Mouse (Mus musculus): ENCODE data around the gene Zfp229. TPM values are rescaled to one million over a fixed set of nuclear protein-coding genes. Genes with fewer than 3 reads are reported as not detected.
"Not testable (repeated sequence)": the region's sequence is repeated elsewhere in the genome, so short reads cannot be mapped to it uniquely, and the experiment has no call there.

Zfp229 gene
- polyA plus RNA-seq, 1 experiment = 5.0 TPM

GRCm38 (mm10) chr17:21733529-21734031, 3.0 kb downstream of the Zfp229 start:
- peaks cover 5% of the 10 kb centered on the region; the same call in 1 of the 2 replicates for H3K4me1 ChIP-seq (ENCODE audit: control insufficient read depth, insufficient read depth, low read length)
- no peak overlapping the region; the same call in 1 of the 2 replicates for H3K27ac ChIP-seq (ENCODE audit: insufficient read depth, low read depth, low read length)
- H3K4me3 ChIP-seq (ENCODE audit: insufficient read depth, low read length) = peak overlapping the region; percentile 69
- TF ChIP-seq CTCF (IDR thresholded peaks at IDR 0.05; ENCODE audit: low read depth, low read length) = no peak
- TF ChIP-seq POLR2A (IDR thresholded peaks at IDR 0.05; ENCODE audit: borderline replicate concordance, low read depth, low read length) = no peak

DNA sequence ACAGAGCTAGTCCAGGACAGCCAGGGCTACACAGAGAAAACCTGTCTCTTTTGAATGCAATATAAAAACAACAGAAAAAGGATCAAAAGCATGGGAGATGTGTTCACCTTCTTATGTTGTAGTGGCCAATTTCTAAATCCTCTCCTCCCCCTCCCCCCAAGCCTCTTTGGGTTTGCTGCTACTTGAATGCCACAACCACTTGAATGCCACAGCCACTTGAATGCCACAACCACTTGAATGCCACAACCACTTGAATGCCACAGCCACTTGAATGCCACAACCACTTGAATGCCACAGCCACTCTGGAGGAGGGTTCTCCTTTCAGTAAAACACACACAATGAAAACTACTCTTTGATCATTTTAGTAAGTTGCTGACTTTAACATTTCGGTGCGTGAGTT, 22.2 kb downstream of the Zfp229 start:
- H3K4me3 ChIP-seq (ENCODE audit: insufficient read depth, low read length) = no peak overlapping the region
- TF ChIP-seq POLR2A (IDR thresholded peaks at IDR 0.05; ENCODE audit: borderline replicate concordance, low read depth, low read length) (no peak), CTCF (IDR thresholded peaks at IDR 0.05; ENCODE audit: low read depth, low read length) (no peak)

GRCm38 (mm10) chr17:21753342-21754208, 23.0 kb downstream of the Zfp229 start:
- TF ChIP-seq CTCF (IDR thresholded peaks at IDR 0.05; ENCODE audit: low read depth, low read length) = no peak
- TF ChIP-seq POLR2A (IDR thresholded peaks at IDR 0.05; ENCODE audit: borderline replicate concordance, low read depth, low read length) = no peak
- Histone ChIP-seq H3K27ac (ENCODE audit: insufficient read depth, low read depth, low read length) (no peak overlapping the region), H3K4me1 (ENCODE audit: control insufficient read depth, insufficient read depth, low read length) (no peaks in the 10 kb centered on the region), H3K4me3 (ENCODE audit: insufficient read depth, low read length) (no peak overlapping the region)

More for the DNA sequence above, 22.2 kb downstream of the Zfp229 start:
- no peak overlapping the region for H3K27ac ChIP-seq (ENCODE audit: insufficient read depth, low read depth, low read length)
- H3K4me1 ChIP-seq (ENCODE audit: control insufficient read depth, insufficient read depth, low read length) = no peaks in the 10 kb centered on the region

GRCm38 (mm10) chr17:21770336-21770735, 39.7 kb downstream of the Zfp229 start:
- H3K27ac ChIP-seq (ENCODE audit: insufficient read depth, low read depth, low read length) = no peak overlapping the region
- H3K4me3 ChIP-seq (ENCODE audit: insufficient read depth, low read length) = no peak overlapping the region
- TF ChIP-seq POLR2A (IDR thresholded peaks at IDR 0.05; ENCODE audit: borderline replicate concordance, low read depth, low read length) (no peak), CTCF (IDR thresholded peaks at IDR 0.05; ENCODE audit: low read depth, low read length) (no peak)
- H3K4me1 ChIP-seq (ENCODE audit: control insufficient read depth, insufficient read depth, low read length) = no peaks in the 10 kb centered on the region

DNA sequence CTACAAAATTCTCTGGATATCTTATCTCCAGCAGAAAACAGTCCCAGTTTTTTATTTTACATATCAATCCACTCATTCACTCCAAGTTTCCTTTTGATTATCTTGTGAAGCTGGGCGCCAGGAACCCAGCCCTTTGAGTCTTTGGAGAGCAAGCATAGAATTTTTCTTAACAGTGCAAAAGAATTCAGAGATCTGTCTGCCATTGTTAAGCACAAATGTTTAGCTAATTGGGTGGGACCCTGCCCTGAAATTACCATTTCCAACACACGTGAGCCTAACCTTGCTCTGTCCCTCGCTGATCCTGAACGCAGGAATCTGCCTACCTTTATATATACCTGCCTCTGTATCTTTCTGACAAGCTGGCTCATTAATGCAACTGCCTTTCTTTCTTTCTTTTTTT, 61.7 kb downstream of the Zfp229 start:
- no peak overlapping the region for H3K4me3 ChIP-seq (ENCODE audit: insufficient read depth, low read length)
- TF ChIP-seq POLR2A (IDR thresholded peaks at IDR 0.05; ENCODE audit: borderline replicate concordance, low read depth, low read length) = no peak
- no peak for TF ChIP-seq CTCF (IDR thresholded peaks at IDR 0.05; ENCODE audit: low read depth, low read length)
- H3K27ac ChIP-seq (ENCODE audit: insufficient read depth, low read depth, low read length) = no peak overlapping the region
- H3K4me1 ChIP-seq (ENCODE audit: control insufficient read depth, insufficient read depth, low read length) = no peaks in the 10 kb centered on the region

DNA sequence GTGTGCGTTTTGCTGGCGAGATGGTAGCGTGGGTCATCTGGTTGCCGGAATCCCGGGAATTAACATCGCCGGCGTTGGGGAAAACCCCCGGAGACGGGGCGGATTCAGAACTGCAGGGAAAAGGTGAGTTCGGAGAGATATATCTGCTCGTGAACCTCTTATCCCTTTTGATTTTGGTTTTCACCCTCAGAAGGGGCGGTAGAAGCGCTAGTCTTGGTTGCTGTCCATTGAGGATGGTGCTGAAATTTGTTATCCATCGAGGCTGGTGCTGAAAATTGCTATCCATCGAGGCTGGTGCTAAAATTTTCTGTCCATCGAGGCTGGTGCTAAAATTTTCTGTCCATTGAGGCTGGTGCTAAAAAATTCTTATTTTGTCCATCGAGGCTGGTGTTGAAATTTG, 70.8 kb downstream of the Zfp229 start:
- H3K27ac ChIP-seq (ENCODE audit: insufficient read depth, low read depth, low read length); H3K4me1 ChIP-seq (ENCODE audit: control insufficient read depth, insufficient read depth, low read length); H3K4me3 ChIP-seq (ENCODE audit: insufficient read depth, low read length): not testable (repeated sequence)

Other genes starting within 250 kb of the Zfp229 start
- gene Zfp53, start 241.8 kb upstream of the Zfp229 start, polyA plus RNA-seq (2012; ENCODE audit: insufficient read depth, insufficient read length, missing spikeins) = 13.5 and 13.8 TPM in 2 replicates
- gene Zfp52, start 195.3 kb upstream of the Zfp229 start, polyA plus RNA-seq (2012; ENCODE audit: insufficient read depth, insufficient read length, missing spikeins) = 26.4 and 29.3 TPM in 2 replicates
- 9.3 and 9.7 TPM in 2 replicates for gene Zfp948, start 163.8 kb upstream of the Zfp229 start, polyA plus RNA-seq (2012; ENCODE audit: insufficient read depth, insufficient read length, missing spikeins)
- gene Zfp983, start 80.2 kb upstream of the Zfp229 start, polyA plus RNA-seq (2012; ENCODE audit: insufficient read depth, insufficient read length, missing spikeins) = 4.7 and 5.9 TPM in 2 replicates
- 8.6 and 13.6 TPM in 2 replicates for gene Gm10226, start 38.9 kb upstream of the Zfp229 start, polyA plus RNA-seq (2012; ENCODE audit: insufficient read depth, insufficient read length, missing spikeins)
- gene Zfp760, start 23.1 kb upstream of the Zfp229 start, polyA plus RNA-seq (2012; ENCODE audit: insufficient read depth, insufficient read length, missing spikeins) = 7.1 and 7.7 TPM in 2 replicates
- gene Zfp820, start 115.0 kb downstream of the Zfp229 start, polyA plus RNA-seq (2012; ENCODE audit: insufficient read depth, insufficient read length, missing spikeins) = 0.43 TPM in 1 of 2 replicates, not detected in the other
- 11.3 and 12.1 TPM in 2 replicates for gene Zfp995, start 179.1 kb downstream of the Zfp229 start, polyA plus RNA-seq (2012; ENCODE audit: insufficient read depth, insufficient read length, missing spikeins)
- 10.8 and 11.2 TPM in 2 replicates for gene Zfp942, start 231.7 kb downstream of the Zfp229 start, polyA plus RNA-seq (2012; ENCODE audit: insufficient read depth, insufficient read length, missing spikeins)
- gene Zfp943, start 231.8 kb downstream of the Zfp229 start, polyA plus RNA-seq (2012; ENCODE audit: insufficient read depth, insufficient read length, missing spikeins) = 21.8 and 23.9 TPM in 2 replicates